Mouse (Mus musculus): ENCODE data around the gene L3hypdh. TPM values are rescaled to one million over a fixed set of nuclear protein-coding genes. Genes with fewer than 3 reads are reported as not detected.

The L3hypdh gene
- total and polyA plus RNA-seq, 2 experiments from 2014 or later = 15.7 to 18.0 TPM

DNA sequence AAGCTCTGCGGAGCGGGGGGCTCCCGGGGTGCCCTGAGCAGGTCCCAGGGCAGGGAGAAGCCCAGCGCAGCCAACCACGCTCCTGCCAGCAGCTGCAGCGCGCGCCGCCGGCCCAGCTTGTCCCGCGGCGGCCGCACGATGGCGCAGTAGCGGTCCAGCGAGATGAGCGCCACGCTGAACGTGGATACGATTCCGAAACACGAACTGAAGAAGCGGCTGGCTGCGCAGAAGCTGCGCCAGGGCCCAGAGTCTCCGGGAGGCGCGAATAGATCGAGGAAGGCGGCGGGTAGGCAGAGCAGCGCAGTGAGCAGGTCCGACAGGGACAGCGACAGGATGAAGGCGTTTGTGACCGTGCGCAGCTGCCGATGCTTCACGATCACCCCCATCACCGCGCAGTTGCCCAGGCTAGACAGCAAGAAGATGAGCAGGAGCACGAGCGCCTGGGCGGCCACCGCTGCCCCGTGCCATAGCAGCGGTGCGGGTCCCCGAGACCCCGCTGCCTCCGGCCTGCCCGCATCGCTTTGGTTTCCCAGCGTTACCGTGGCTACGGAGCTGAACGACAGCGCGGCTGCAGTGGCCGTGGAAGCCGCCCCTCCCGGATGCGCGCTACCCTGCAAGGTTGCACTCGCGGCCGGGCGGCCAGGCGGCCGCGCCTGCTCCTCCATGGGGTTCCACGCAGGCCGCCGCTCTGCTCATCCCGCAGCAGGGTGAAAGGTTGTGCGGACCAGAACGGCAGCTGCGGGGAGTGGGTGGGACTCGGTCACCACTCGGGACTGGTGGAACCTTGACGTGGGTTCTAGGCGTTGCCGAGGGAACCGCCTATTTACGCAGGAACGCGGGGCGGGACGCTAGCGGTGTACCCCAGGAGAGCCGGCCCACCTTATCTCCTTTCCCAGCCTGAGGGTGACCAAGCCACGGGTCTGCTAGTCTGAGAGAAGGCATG lies 14.6 kb downstream of the L3hypdh start, which contains the start of gene Gpr135:
Gene Gpr135, minus strand, starts transcription at position 799 of the 943 bp plus-strand sequence.
- peaks cover 5% of the 10 kb centered on the region; the same call in 1 of the 2 replicates for H3K4me1 ChIP-seq (ENCODE audit: control insufficient read depth, insufficient read depth)
- WGBS = under 1% methylated on average over 93 of the region's 94 CpGs
- DNase-seq (ENCODE audit: low spot score) (peak; percentile 67), ATAC-seq (ENCODE audit: insufficient read depth, low read depth) (peak; percentile 89)
- peak within 1 kb of the TSS; percentile 23 for H3K9ac ChIP-seq (replicated peaks; ENCODE audit: low read depth, low read length)
- peak; percentile 79 for TF ChIP-seq CTCF (IDR thresholded peaks at IDR 0.05; ENCODE audit: low read depth)
- TF ChIP-seq EP300 (IDR thresholded peaks at IDR 0.05; ENCODE audit: low read depth) = no peak
- no peaks in the 10 kb centered on the region for H3K9me3 ChIP-seq (replicated peaks; ENCODE audit: control insufficient read depth, low read length)
- H3K4me2 ChIP-seq (ENCODE audit: low read depth, low read length) = peak within 1 kb of the TSS; percentile 94
- peaks cover 25% of the 10 kb centered on the region for H3K27me3 ChIP-seq (ENCODE audit: control insufficient read depth, insufficient read depth, low read length)
- no peak within 1 kb of the TSS for H3K27ac ChIP-seq (ENCODE audit: low read depth)
- peaks cover 5% of the 10 kb centered on the region for H3K36me3 ChIP-seq (replicated peaks; ENCODE audit: control insufficient read depth, insufficient read depth, low read length)
- H3K4me3 ChIP-seq (ENCODE audit: low read depth, low read length) = peak within 1 kb of the TSS; percentile 60

DNA sequence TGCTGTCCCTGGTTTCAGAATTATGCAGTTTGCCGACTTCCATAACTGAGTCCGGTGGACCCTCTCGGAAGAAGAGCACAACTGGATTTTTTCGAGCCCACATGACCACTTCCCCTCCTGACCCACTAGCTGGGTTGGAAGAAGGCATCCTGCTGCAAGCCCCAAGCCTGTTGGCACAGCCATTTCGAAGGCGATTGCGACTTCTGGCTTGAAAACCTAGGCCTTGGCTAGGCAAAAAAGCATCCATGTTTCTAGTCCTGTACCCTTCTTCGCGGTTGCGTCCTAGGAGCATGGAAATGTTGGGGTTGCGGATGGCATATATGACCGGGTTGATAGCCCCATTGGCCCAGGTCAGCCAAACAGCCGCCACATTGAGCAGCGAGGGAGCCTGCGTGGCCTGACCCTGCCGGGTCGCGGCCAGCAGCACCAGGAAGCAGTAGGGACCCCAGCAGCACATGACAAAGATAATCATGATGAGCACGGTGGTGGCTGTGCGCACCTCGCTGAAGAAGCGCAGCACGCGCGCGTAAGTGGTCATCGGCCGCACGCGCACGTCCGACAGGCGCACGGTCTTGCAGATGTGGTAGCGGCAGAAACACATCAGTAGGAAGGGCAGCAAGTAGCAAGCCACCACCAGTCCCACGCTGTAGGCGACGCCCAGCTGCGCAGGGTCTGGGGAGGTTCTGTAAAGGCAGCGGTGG lies 15.5 kb downstream of the L3hypdh start:
- 9% methylated on average over 40 of the region's 40 CpGs for WGBS

DNA sequence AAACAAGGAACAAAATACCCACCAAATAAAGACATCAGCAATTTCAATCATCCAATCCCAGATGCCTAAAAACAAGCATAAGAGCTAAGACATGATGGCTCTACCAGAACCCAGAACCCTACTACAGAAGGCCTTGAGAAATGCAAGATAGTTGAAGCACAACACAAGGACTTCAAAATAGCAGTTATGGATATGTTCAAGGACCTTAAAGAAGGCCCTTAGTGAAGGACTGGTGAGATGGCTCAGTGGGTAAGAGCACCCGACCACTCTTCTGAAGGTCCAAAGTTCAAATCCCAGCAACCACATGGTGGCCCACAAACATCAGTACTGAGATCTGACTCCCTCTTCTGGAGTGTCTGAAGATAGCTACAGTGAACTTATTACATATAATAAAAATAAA lies 27.5 kb downstream of the L3hypdh start:
- no peak for ATAC-seq (ENCODE audit: insufficient read depth, low read depth)
- Histone ChIP-seq H3K27me3 (ENCODE audit: control insufficient read depth, insufficient read depth, low read length) (no peaks in the 10 kb centered on the region), H3K4me3 (ENCODE audit: low read depth, low read length) (no peak overlapping the region), H3K27ac (ENCODE audit: low read depth) (no peak overlapping the region), H3K4me2 (ENCODE audit: low read depth, low read length) (no peak overlapping the region), H3K9me3 (replicated peaks; ENCODE audit: control insufficient read depth, low read length) (no peaks in the 10 kb centered on the region), H3K36me3 (replicated peaks; ENCODE audit: control insufficient read depth, insufficient read depth, low read length) (no peaks in the 10 kb centered on the region), H3K4me1 (ENCODE audit: control insufficient read depth, insufficient read depth) (no peaks in the 10 kb centered on the region), H3K9ac (replicated peaks; ENCODE audit: low read depth, low read length) (no peak overlapping the region)
- TF ChIP-seq CTCF (IDR thresholded peaks at IDR 0.05; ENCODE audit: low read depth) (no peak), EP300 (IDR thresholded peaks at IDR 0.05; ENCODE audit: low read depth) (no peak)
- no peak for DNase-seq (ENCODE audit: low spot score)
- WGBS = 83% methylated on average over 1 of the region's 1 CpGs

More for the DNA sequence above, 15.5 kb downstream of the L3hypdh start:
- peak overlapping the region; percentile 60 for H3K4me3 ChIP-seq (ENCODE audit: low read depth, low read length)
- peak overlapping the region; percentile 94 for H3K4me2 ChIP-seq (ENCODE audit: low read depth, low read length)
- peak; percentile 55 for ATAC-seq (ENCODE audit: insufficient read depth, low read depth)
- TF ChIP-seq CTCF (IDR thresholded peaks at IDR 0.05; ENCODE audit: low read depth) (no peak), EP300 (IDR thresholded peaks at IDR 0.05; ENCODE audit: low read depth) (no peak)
- H3K9me3 ChIP-seq (replicated peaks; ENCODE audit: control insufficient read depth, low read length) = no peaks in the 10 kb centered on the region
- H3K36me3 ChIP-seq (replicated peaks; ENCODE audit: control insufficient read depth, insufficient read depth, low read length) = peaks cover 5% of the 10 kb centered on the region; the same call in 1 of the 2 replicates
- DNase-seq (ENCODE audit: low spot score) = peak; percentile 16
- H3K27ac ChIP-seq (ENCODE audit: low read depth) = no peak overlapping the region
- H3K9ac ChIP-seq (replicated peaks; ENCODE audit: low read depth, low read length) = peak overlapping the region; percentile 23; the same call in 1 of the 2 replicates
- H3K4me1 ChIP-seq (ENCODE audit: control insufficient read depth, insufficient read depth) = peaks cover 5% of the 10 kb centered on the region; the same call in 1 of the 2 replicates
- H3K27me3 ChIP-seq (ENCODE audit: control insufficient read depth, insufficient read depth, low read length) = peaks cover 25% of the 10 kb centered on the region

DNA sequence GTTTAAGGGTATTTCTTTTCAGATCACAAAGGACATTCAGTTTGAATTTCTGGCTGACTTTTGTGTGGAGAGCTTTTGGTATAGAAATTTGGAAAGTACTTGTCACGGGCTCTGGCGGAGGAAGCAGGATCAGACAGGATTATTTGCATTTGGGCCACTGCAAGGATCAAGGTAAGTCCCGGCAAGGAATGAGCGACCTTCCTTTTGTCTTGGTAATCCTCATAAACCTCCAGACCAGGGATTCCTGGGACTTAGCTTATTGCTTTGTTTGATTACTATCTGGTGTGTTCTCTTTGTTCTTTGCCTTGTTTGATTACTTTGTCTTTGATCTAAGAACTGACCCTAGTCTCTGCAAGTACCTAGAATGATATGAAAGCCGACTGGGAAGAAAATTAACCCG lies 31.4 kb downstream of the L3hypdh start:
- 59% methylated on average over 6 of the region's 6 CpGs for WGBS
- no peak overlapping the region for H3K4me2 ChIP-seq (ENCODE audit: low read depth, low read length)
- no peaks in the 10 kb centered on the region for H3K4me1 ChIP-seq (ENCODE audit: control insufficient read depth, insufficient read depth)
- no peak overlapping the region for H3K9ac ChIP-seq (replicated peaks; ENCODE audit: low read depth, low read length)
- H3K36me3 ChIP-seq (replicated peaks; ENCODE audit: control insufficient read depth, insufficient read depth, low read length) = no peaks in the 10 kb centered on the region
- no peak overlapping the region for H3K27ac ChIP-seq (ENCODE audit: low read depth)
- peaks cover 17% of the 10 kb centered on the region for H3K9me3 ChIP-seq (replicated peaks; ENCODE audit: control insufficient read depth, low read length)
- no peak for DNase-seq (ENCODE audit: low spot score)
- no peaks in the 10 kb centered on the region for H3K27me3 ChIP-seq (ENCODE audit: control insufficient read depth, insufficient read depth, low read length)
- TF ChIP-seq EP300 (IDR thresholded peaks at IDR 0.05; ENCODE audit: low read depth) (no peak), CTCF (IDR thresholded peaks at IDR 0.05; ENCODE audit: low read depth) (no peak)
- no peak for ATAC-seq (ENCODE audit: insufficient read depth, low read depth)
- H3K4me3 ChIP-seq (ENCODE audit: low read depth, low read length) = no peak overlapping the region

DNA sequence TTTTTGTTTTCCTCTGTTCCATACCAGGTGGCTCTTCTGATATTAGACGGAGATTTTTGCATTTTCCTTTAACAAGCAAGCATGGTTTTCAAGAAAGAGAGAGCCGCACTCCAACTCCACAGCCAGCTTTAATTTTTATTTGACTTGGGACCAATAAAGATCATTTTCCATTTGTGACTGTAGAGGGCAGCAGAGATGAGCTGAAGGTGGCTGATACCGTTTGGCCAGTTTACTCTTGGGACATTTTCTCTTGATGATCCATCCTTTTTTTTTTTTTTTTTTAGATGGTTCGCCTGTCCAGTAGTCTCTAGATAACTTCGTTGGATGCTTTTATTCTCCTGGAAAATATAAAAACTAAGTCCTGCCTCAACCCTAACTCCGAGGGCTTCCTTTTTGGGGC lies 31.9 kb downstream of the L3hypdh start:
- Histone ChIP-seq H3K4me3 (ENCODE audit: low read depth, low read length) (no peak overlapping the region), H3K4me1 (ENCODE audit: control insufficient read depth, insufficient read depth) (no peaks in the 10 kb centered on the region), H3K9me3 (replicated peaks; ENCODE audit: control insufficient read depth, low read length) (peaks cover 17% of the 10 kb centered on the region), H3K27me3 (ENCODE audit: control insufficient read depth, insufficient read depth, low read length) (no peaks in the 10 kb centered on the region), H3K36me3 (replicated peaks; ENCODE audit: control insufficient read depth, insufficient read depth, low read length) (no peaks in the 10 kb centered on the region), H3K4me2 (ENCODE audit: low read depth, low read length) (no peak overlapping the region), H3K27ac (ENCODE audit: low read depth) (no peak overlapping the region), H3K9ac (replicated peaks; ENCODE audit: low read depth, low read length) (no peak overlapping the region)
- 38% methylated on average over 6 of the region's 6 CpGs for whole genome bisulfite sequencing
- DNase-seq (ENCODE audit: low spot score) = peak; percentile 30
- TF ChIP-seq CTCF (IDR thresholded peaks at IDR 0.05; ENCODE audit: low read depth) (peak; percentile 56), EP300 (IDR thresholded peaks at IDR 0.05; ENCODE audit: low read depth) (no peak)
- ATAC-seq (ENCODE audit: insufficient read depth, low read depth) = no peak
